Mouse (Mus musculus) urinary bladder, adult 2 months (tissue): ENCODE data around the gene 4930432K21Rik. TPM values are rescaled to one million over a fixed set of nuclear protein-coding genes. Genes with fewer than 3 reads are reported as not detected.
A peak's percentile ranks its signal among the peaks of the same experiment; 100 is the strongest.

Experiments
- DNase-seq: peaks from one replicate; pipeline ENCODE4 v3.0.0; 2022; ENCODE audit warnings: low spot score
- polyA plus RNA-seq: library from polyadenylated mRNA; depleted of rRNA; stranded (reverse); fragments of >200 nt; gene quantifications from 2 replicates; pipeline ENCODE4 v1.2.3, GENCODE M21; 2012

Gene 4930432K21Rik
- polyA plus RNA-seq, 1 experiment: 0.74 TPM

GRCm38 (mm10) chr8:84192555-84192954 lies 44.7 kb downstream of the 4930432K21Rik start:
- peak; percentile 77 for DNase-seq

GRCm38 (mm10) chr8:84193161-84193560 lies 45.3 kb downstream of the 4930432K21Rik start:
- no peak for DNase-seq

DNA sequence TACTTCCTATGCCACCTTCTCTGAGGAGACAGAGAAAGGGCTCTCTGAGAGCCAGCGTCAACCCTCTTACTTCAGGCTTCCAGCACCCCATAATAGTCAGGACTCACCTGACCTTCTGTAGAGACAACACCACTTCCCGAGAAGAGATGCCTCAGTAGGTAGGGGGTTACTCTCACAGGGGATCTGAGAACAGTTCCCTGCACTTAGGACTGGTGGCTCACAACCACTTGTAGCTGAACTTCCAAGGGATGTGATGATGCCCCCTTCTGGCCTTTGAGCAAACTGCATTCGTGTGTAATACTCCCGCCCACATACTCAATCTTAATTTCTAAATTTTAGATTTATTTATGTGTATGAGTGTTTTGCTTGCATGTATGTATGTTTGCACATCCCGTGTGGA lies 45.7 kb downstream of the 4930432K21Rik start:
- no peak for DNase-seq

GRCm38 (mm10) chr8:84194224-84194743 lies 46.5 kb downstream of the 4930432K21Rik start:
- no peak for DNase-seq

DNA sequence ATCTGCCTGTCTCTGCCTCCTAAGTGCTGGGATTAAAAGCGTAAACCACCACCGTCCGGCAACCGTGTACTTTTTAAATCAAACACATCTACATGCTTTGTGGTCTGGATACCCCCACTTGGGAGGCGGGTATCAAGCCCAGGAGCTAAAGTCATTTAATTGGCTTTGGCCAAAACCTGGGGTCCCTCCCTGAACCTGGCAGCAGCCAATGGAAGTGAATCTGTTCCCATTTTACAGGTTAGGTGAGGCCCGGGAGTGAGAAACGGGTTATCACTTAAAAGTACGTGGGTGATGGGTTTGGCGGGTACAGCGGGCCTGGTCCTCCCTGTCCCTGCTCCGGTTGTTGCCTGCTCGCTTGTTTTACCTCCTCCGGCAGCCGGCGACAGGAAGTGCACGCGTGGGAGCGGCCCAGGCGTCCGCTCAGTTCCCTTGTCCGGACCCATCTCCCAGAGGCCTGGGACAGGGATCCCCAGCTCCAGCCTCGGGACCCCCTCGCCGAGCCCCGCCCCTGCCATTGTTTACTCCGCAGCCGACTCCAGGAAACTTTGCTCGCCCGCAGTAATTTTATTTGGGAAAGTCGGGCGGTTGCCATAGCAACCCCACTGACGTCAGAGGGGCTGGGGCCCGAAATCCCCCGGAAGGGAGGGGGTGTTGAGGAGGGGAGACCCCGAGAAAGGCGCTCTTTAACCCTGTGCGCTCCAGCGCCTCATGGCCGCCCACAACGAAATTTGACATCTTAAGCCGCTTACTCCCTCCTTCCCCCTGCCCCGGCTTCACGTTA lies 49.5 kb downstream of the 4930432K21Rik start:
- DNase-seq: peak; percentile 67

GRCm38 (mm10) chr8:84197922-84198774 lies 50.3 kb downstream of the 4930432K21Rik start:
- DNase-seq: peak; percentile 70

GRCm38 (mm10) chr8:84198871-84199270 lies 51.0 kb downstream of the 4930432K21Rik start:
- DNase-seq: no peak

GRCm38 (mm10) chr8:84199348-84200125 lies 51.7 kb downstream of the 4930432K21Rik start:
- DNase-seq: no peak

- DNase-seq: no peak
Measured at GRCm38 (mm10) chr8:84200126-84200555, 52.3 kb downstream of the 4930432K21Rik start.

- DNase-seq: peak; percentile 95
Measured at GRCm38 (mm10) chr8:84200652-84201544, 53.1 kb downstream of the 4930432K21Rik start.

GRCm38 (mm10) chr8:84201545-84202245 lies 53.9 kb downstream of the 4930432K21Rik start:
- peak; percentile 87 for DNase-seq

DNA sequence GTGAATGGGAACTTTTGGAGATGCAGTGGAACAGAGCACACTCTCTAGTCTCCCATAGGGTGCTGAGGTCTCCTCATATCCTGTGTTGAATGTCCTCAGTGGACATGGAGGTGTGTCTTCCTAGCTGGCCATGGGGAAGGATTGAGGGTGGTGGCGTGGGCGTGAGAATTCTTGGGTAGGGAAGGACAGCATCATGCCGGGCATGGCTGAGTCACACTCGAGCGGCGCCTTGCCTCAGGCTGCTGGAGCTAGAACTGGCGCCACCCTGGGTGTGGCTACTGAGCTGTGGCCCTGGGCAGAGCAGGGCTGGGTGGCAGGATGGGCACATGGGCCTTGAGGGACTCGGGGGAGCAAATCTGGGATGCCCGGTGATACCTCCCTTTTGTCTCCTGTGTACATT lies 54.6 kb downstream of the 4930432K21Rik start:
- DNase-seq: peak; percentile 64

DNA sequence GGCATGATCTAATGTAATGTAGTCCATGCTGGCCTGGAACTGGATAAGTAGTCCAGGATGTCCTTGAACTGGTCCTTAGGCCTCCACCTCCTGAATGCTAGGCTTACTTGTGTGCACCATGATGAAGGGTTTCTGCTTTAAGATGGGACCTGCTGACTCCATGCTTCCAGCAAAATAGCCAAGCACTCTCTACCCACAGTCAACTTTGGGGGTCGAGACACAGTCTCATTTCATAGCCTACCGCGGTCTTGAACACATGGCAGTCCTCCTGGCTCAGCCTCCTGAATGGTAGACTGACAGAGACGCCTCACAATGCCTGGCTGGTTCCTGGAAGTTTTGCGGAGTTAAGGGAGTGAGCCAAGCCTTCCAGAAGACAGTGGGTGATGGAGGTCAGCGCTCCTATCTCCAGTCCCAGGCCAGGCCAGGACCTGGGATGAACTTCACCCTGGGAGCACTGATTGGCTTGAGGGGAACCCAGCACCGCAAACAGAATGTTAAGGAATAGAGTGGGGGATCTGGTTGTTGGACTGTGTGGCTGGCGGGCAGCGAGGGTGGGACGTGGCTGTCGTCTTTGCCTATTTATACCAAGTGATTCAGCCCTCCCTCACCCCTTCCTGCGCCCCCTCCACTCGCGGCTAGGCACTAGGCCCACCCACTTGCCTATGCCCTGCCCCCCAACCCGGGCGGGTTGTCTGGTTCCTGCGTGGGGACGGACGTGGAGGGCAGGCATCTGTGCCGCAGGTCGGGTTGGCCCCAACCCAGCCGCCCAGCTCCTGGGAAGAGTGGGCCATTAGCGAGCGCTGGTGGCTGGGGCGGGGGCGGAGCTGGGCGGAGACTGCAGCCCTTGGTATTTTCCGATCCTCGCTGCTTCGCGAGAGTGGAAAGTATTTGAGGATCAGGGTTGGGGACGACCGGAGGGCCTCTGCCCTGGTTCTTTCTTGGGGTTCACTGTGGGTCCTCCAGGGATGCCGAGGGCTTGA lies 55.4 kb downstream of the 4930432K21Rik start:
- peak; percentile 73 for DNase-seq

DNA sequence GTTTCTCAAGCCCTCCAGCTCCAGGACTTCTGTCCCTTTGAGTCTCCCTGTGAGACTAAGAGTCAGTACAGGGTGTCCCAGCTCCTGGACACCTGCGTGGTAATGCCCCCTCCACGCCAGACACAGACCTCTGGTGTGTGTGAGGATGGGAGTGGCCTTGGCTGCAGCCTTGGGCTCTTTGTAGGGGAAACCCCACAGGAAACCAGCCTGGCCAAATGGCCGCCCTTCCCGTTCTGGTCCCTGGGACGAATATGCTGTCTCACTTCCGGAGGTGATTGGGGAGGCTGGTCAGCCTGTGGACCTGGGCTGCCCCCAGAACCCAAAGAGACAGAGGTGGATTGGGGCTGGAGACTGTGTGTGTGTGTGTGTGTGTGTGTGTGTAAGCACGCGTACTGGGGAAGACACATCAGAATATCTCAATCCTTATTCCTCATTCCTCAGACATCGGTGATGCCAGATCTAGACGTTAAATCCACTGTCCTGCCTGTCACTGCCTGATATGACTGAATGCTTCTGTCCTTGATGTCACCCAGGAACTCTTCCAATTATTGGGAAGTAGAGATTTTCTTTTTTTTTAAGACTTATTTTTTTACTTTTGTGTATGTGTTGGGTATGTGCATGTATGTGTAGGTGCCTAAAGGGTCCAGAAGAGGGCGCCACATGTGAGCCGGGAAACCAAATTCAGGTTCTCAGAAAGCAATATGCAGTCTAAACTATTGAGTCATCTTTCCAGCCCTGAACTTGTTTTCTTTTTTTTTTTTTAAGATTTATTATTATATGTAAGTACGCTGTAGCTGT lies 56.3 kb downstream of the 4930432K21Rik start:
- DNase-seq: peak; percentile 55

DNA sequence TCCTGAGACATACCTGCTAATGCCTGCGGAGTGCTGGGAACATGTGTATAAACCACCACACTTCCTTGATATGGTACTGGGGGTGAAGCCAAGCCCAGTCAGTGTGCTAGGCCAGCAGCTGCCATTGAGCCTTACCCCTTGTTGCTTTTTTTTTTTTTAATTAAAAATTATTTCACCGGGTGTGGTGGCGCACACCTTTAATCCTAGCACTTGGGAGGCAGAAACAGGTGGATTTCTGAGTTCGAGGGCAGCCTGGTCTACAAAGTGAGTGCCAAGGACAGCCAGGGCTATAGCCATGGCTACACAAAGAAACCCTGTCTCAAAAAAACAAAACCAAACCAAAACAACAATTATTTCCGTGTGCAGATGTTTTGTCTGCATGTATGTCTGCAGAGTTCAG lies 57.2 kb downstream of the 4930432K21Rik start:
- no peak for DNase-seq

DNA sequence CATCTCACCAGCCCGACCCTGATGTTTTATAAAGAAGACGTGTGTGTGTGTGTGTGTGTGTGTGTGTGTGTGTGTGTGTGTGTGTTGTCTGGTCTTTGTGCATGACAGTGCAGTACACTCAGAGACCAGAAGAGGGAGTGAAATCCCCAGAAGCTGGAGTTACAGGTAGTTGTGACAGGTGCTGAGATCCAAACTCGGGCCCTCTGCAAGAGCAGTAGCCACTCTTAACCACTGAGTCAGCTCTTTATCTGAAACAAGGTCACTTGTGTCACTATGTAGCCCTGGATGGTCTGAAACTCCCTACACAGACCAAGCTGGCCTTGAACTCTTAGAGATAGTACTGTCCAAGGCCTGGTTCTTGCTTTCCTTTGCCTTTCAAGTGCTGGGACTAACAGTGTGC lies 58.8 kb downstream of the 4930432K21Rik start:
- DNase-seq: no peak

DNA sequence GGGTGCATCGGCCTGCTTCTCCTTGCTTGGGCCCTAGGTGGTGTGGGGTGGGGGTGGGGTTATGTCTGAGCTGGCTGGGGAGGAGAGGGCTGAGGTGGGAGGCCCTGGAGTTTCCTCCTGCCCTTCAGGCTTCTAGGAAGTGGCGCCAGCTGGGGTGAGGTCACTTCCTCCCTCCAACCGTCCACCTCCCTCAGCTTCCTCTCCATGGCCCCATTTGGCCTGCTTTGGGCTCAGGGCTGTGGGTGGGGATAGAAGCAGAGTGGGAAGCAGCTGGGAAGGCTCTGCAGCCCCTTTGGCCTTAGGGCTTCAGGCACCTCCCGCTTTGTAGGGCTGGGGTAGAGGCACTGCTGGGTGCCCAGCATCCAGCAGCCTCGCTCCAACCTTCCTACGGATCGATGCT lies 60.0 kb downstream of the 4930432K21Rik start:
- DNase-seq: no peak
